Mouse (Mus musculus): ENCODE measurements around the gene Wbp2. TPM values are rescaled to one million over a fixed set of nuclear protein-coding genes. Genes with fewer than 3 reads are reported as not detected.
A peak's percentile ranks its signal among the peaks of the same experiment; 100 is the strongest.
"Not testable (repeated sequence)": the region's sequence is repeated elsewhere in the genome, so short reads cannot be mapped to it uniquely, and the experiment has no call there.

Gene Wbp2
- polyA plus RNA-seq, 1 experiment from 2014 or later, result 138 TPM

- peak within 1 kb of the TSS; percentile 49 for H3K4me2 ChIP-seq
Measured at GRCm38 (mm10) chr11:116127156-116127980, 40.6 kb upstream of the Wbp2 start, which contains the start of gene Trim47. Gene Trim47, minus strand, starts transcription at chr11:116127210.

GRCm38 (mm10) chr11:116126261-116126660 is 39.5 kb upstream of the Wbp2 start:
- WGBS, result 93% methylated on average over 15 of the region's 15 CpGs
- H3K4me1 ChIP-seq, result peaks cover 31% of the 10 kb centered on the region
- peaks cover 52% of the 10 kb centered on the region for H3K36me3 ChIP-seq
- H3K27me3 ChIP-seq (replicated peaks), result no peaks in the 10 kb centered on the region
- no peak overlapping the region for H3K9ac ChIP-seq
- no peak overlapping the region for H3K27ac ChIP-seq (replicated peaks)
- no peaks in the 10 kb centered on the region for H3K9me3 ChIP-seq
- no peak overlapping the region for H3K4me3 ChIP-seq
- no peak for ATAC-seq (ENCODE audit: extremely low read depth, insufficient number of reproducible peaks, low FRiP score, low TSS enrichment)
- no peak overlapping the region for H3K4me2 ChIP-seq

More at GRCm38 (mm10) chr11:116127156-116127980, 40.6 kb upstream of the Wbp2 start, which contains the start of gene Trim47:
- peak; percentile 55 for ATAC-seq (ENCODE audit: extremely low read depth, insufficient number of reproducible peaks, low FRiP score, low TSS enrichment)
- Histone ChIP-seq H3K27me3 (replicated peaks) (no peaks in the 10 kb centered on the region), H3K4me3 (peak within 1 kb of the TSS; percentile 17; the same call in 1 of the 2 replicates), H3K4me1 (peaks cover 38% of the 10 kb centered on the region), H3K36me3 (peaks cover 55% of the 10 kb centered on the region), H3K9me3 (no peaks in the 10 kb centered on the region), H3K27ac (replicated peaks) (peak within 1 kb of the TSS; percentile 73), H3K9ac (peak within 1 kb of the TSS; percentile 65)
- 29% methylated on average over 23 of the region's 23 CpGs for WGBS

- not testable (repeated sequence) for H3K4me1 ChIP-seq; H3K4me3 ChIP-seq; H3K9me3 ChIP-seq; H3K4me2 ChIP-seq; H3K27ac ChIP-seq (replicated peaks); H3K9ac ChIP-seq; ATAC-seq (ENCODE audit: extremely low read depth, insufficient number of reproducible peaks, low FRiP score, low TSS enrichment); H3K27me3 ChIP-seq (replicated peaks)
- 91% methylated on average over 8 of the region's 8 CpGs for WGBS
- H3K36me3 ChIP-seq, result peaks cover 57% of the 10 kb centered on the region
Measured at GRCm38 (mm10) chr11:116121731-116122245, 35.0 kb upstream of the Wbp2 start.

- no peak overlapping the region for H3K4me2 ChIP-seq
- H3K36me3 ChIP-seq, result peaks cover 21% of the 10 kb centered on the region
- H3K27me3 ChIP-seq (replicated peaks), result no peaks in the 10 kb centered on the region
- H3K4me1 ChIP-seq, result no peaks in the 10 kb centered on the region
- H3K9ac ChIP-seq, result no peak overlapping the region
- H3K9me3 ChIP-seq, result 0 out of 2 replicates have a peak, but pooled peaks cover 3% of the 10 kb centered on the region
- no peak for ATAC-seq (ENCODE audit: extremely low read depth, insufficient number of reproducible peaks, low FRiP score, low TSS enrichment)
- no peak overlapping the region for H3K27ac ChIP-seq (replicated peaks)
- H3K4me3 ChIP-seq, result no peak overlapping the region
Measured at GRCm38 (mm10) chr11:116117819-116118218, 31.0 kb upstream of the Wbp2 start.

- Histone ChIP-seq H3K9ac (no peak overlapping the region), H3K27me3 (replicated peaks) (no peaks in the 10 kb centered on the region), H3K4me2 (no peak overlapping the region), H3K4me1 (no peaks in the 10 kb centered on the region), H3K9me3 (0 out of 2 replicates have a peak, but pooled peaks cover 3% of the 10 kb centered on the region), H3K27ac (replicated peaks) (peak overlapping the region; percentile 9; the same call in 1 of the 2 replicates), H3K36me3 (peaks cover 15% of the 10 kb centered on the region), H3K4me3 (no peak overlapping the region)
- no peak for ATAC-seq (ENCODE audit: extremely low read depth, insufficient number of reproducible peaks, low FRiP score, low TSS enrichment)
- 56% methylated on average over 12 of the region's 12 CpGs for whole genome bisulfite sequencing
Measured at GRCm38 (mm10) chr11:116117241-116117640, 30.4 kb upstream of the Wbp2 start.

- no peak overlapping the region for H3K4me3 ChIP-seq
- no peak overlapping the region for H3K27ac ChIP-seq (replicated peaks)
- H3K4me1 ChIP-seq, result peaks cover 42% of the 10 kb centered on the region
- peaks cover 10% of the 10 kb centered on the region; the same call in 1 of the 2 replicates for H3K36me3 ChIP-seq
- H3K9ac ChIP-seq, result no peak overlapping the region
- no peak overlapping the region for H3K4me2 ChIP-seq
- H3K9me3 ChIP-seq, result no peaks in the 10 kb centered on the region
- 84% methylated on average over 19 of the region's 19 CpGs for WGBS
- peaks cover 36% of the 10 kb centered on the region for H3K27me3 ChIP-seq (replicated peaks)
- no peak for ATAC-seq (ENCODE audit: extremely low read depth, insufficient number of reproducible peaks, low FRiP score, low TSS enrichment)
Measured at GRCm38 (mm10) chr11:116111611-116112203, 24.9 kb upstream of the Wbp2 start.

- Histone ChIP-seq H3K36me3 (peaks cover 16% of the 10 kb centered on the region), H3K9ac (peak overlapping the region; percentile 93), H3K4me3 (peak overlapping the region; percentile 80; the same call in 1 of the 2 replicates), H3K27ac (replicated peaks) (peak overlapping the region; percentile 97), H3K9me3 (no peaks in the 10 kb centered on the region), H3K27me3 (replicated peaks) (peaks cover 36% of the 10 kb centered on the region), H3K4me2 (peak overlapping the region; percentile 76), H3K4me1 (peaks cover 48% of the 10 kb centered on the region)
- no peak for ATAC-seq (ENCODE audit: extremely low read depth, insufficient number of reproducible peaks, low FRiP score, low TSS enrichment)
- 73% methylated on average over 4 of the region's 4 CpGs for WGBS
Measured at GRCm38 (mm10) chr11:116111067-116111466, 24.3 kb upstream of the Wbp2 start.

GRCm38 (mm10) chr11:116110540-116110939 is 23.7 kb upstream of the Wbp2 start:
- Histone ChIP-seq H3K27me3 (replicated peaks) (peaks cover 36% of the 10 kb centered on the region), H3K27ac (replicated peaks) (peak overlapping the region; percentile 97), H3K36me3 (peaks cover 22% of the 10 kb centered on the region), H3K4me1 (peaks cover 54% of the 10 kb centered on the region), H3K9me3 (no peaks in the 10 kb centered on the region), H3K9ac (peak overlapping the region; percentile 93), H3K4me3 (peak overlapping the region; percentile 80), H3K4me2 (peak overlapping the region; percentile 76)
- ATAC-seq (ENCODE audit: extremely low read depth, insufficient number of reproducible peaks, low FRiP score, low TSS enrichment), result no peak
- WGBS, result 5% methylated on average over 10 of the region's 10 CpGs

- H3K27ac ChIP-seq (replicated peaks), result peak overlapping the region; percentile 97
- peaks cover 26% of the 10 kb centered on the region for H3K36me3 ChIP-seq
- H3K4me3 ChIP-seq, result peak overlapping the region; percentile 80
- H3K9me3 ChIP-seq, result no peaks in the 10 kb centered on the region
- H3K27me3 ChIP-seq (replicated peaks), result peaks cover 36% of the 10 kb centered on the region
- under 1% methylated on average over 35 of the region's 35 CpGs for WGBS
- peak; percentile 67; the same call in 1 of the 2 replicates for ATAC-seq (ENCODE audit: extremely low read depth, insufficient number of reproducible peaks, low FRiP score, low TSS enrichment)
- peak overlapping the region; percentile 76 for H3K4me2 ChIP-seq
- H3K9ac ChIP-seq, result peak overlapping the region; percentile 93
- peaks cover 58% of the 10 kb centered on the region for H3K4me1 ChIP-seq
Measured at GRCm38 (mm10) chr11:116110131-116110530, 23.3 kb upstream of the Wbp2 start.

- Histone ChIP-seq H3K36me3 (peaks cover 28% of the 10 kb centered on the region), H3K4me3 (peak overlapping the region; percentile 80), H3K4me2 (peak overlapping the region; percentile 76), H3K4me1 (peaks cover 63% of the 10 kb centered on the region), H3K27me3 (replicated peaks) (peaks cover 36% of the 10 kb centered on the region), H3K9ac (peak overlapping the region; percentile 93), H3K27ac (replicated peaks) (peak overlapping the region; percentile 97), H3K9me3 (no peaks in the 10 kb centered on the region)
- no peak for ATAC-seq (ENCODE audit: extremely low read depth, insufficient number of reproducible peaks, low FRiP score, low TSS enrichment)
- under 1% methylated on average over 69 of the region's 70 CpGs for WGBS
Measured at GRCm38 (mm10) chr11:116109441-116110081, 22.8 kb upstream of the Wbp2 start.

Data from heart, embryonic 13.5 days (tissue).